Mouse (Mus musculus) lung, postnatal 4 days (tissue): ENCODE results near the gene Izumo1r.

Experiments
- DNase-seq, 2 experiments: peaks; one replicate each; pipeline ENCODE4 v3.0.0; 2021

Gene Izumo1r

GRCm38 (mm10) chr9:14903581-14904378 is at the start of gene Izumo1r:
TSS of gene Izumo1r (minus strand) at chr9:14903949.
- no peak for DNase-seq

DNA sequence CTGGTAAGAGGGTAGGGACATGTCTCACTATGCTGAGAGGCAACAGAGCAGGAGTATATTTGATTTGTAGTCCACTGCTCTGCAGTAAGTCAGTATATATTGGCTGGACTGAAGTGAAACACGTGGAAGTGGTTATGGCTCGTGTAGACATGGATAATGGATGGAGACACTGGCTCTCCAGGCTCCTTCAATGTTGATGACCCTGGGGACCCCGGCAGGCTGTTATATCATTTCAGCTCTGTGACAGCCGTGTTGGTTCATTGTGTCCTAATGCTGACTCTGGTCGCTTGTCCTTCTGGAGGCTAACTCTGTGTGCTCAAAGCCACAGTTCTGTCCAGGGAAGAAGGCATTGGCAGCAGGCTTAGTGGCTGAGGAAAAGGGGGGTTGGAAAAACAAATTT is 47.3 kb upstream of the Izumo1r start:
- no peak for DNase-seq

DNA sequence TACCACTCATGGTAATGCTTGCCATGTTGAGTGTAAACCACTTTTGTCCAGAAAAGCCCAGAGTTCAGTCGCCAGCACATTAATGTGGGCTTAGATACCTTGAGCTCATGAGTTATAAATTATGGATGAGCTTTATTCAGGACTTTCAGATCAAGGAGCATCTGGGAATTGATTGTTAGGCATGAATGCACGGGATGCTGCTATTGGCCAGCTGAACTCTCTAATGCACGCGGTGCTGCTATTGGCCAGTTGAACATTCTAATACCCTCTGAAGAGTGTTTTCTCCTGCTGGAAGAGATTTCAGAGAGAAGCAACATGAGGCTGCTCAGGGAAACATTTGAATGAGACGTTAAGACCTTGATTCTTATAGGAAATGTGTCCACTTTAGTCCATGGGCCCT is 45.1 kb upstream of the Izumo1r start:
- no peak for DNase-seq

- no peak for DNase-seq
Measured at GRCm38 (mm10) chr9:14946677-14947076, 42.9 kb upstream of the Izumo1r start.

DNA sequence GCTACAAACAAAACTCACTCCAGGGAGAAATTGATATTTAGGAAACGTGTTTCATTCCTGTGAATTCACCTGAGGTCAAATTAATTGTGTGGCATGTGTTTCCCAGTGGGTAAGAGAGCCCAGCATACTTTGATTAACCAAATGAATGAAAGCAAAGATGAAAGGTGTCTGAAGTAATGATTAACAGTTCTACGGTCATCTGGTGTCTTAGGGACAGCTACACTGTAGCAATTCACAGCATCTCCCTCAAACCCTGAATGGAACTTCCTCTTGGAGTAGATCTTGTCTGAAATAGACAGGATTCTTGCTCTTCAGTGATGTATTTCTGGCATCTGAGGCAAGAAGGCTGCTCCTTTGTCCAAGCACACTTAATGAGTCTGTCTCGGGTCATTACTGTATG is 42.2 kb upstream of the Izumo1r start:
- DNase-seq = no peak

- DNase-seq = no peak
Measured at GRCm38 (mm10) chr9:14942143-14942720, 38.5 kb upstream of the Izumo1r start.

GRCm38 (mm10) chr9:14939610-14940009 is 35.9 kb upstream of the Izumo1r start:
- no peak for DNase-seq

DNA sequence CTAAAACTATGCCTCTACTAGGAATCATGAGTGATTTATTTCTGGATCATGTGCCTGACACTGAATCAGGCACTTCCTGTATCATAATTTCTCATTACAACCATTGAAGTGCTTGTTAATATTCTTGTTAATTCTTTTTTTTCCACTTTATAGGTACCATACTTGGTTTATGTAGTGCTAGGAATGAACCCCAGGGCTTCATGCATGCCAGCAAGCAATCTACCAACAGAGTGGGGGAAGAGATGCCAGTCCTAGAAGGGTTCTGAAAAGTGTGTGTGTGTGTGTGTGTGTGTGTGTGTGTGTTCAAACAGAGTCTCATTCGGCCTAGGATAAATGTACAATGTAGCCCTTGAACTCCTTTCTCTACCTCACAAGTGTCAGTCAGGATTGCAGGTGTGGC is 33.6 kb upstream of the Izumo1r start:
- DNase-seq = no peak

- DNase-seq = no peak
Measured at GRCm38 (mm10) chr9:14934851-14935250, 31.1 kb upstream of the Izumo1r start.

GRCm38 (mm10) chr9:14931943-14932342 is 28.2 kb upstream of the Izumo1r start:
- no peak for DNase-seq

DNA sequence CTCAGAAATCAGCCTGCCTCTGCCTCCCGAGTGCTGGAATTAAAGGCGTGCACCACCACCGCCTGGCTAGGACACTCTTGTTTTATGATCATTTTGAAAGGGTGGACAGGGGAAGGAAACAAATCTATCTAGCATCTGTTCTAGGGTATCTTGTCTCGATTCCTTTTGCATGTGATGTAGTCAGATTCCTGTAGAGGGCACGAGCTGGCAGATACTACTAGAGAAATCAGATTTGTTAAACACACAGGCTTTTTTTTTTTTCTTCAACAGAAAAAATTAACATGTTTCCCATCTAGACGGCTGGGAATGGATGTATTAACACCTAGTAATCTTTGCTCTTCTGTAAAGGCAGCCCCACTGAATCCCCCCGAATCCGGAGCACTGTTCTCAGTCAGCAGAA is 27.5 kb upstream of the Izumo1r start:
- DNase-seq = no peak

- DNase-seq = no peak
Measured at GRCm38 (mm10) chr9:14926593-14926992, 22.8 kb upstream of the Izumo1r start.

GRCm38 (mm10) chr9:14923625-14924024 is 19.9 kb upstream of the Izumo1r start:
- DNase-seq = peak in 1 of 2 experiments; percentile 21

GRCm38 (mm10) chr9:14921971-14922560 is 18.3 kb upstream of the Izumo1r start:
- DNase-seq = no peak

GRCm38 (mm10) chr9:14921254-14921653 is 17.5 kb upstream of the Izumo1r start:
- DNase-seq = no peak

- no peak for DNase-seq
Measured at GRCm38 (mm10) chr9:14920608-14921007, 16.9 kb upstream of the Izumo1r start.

DNA sequence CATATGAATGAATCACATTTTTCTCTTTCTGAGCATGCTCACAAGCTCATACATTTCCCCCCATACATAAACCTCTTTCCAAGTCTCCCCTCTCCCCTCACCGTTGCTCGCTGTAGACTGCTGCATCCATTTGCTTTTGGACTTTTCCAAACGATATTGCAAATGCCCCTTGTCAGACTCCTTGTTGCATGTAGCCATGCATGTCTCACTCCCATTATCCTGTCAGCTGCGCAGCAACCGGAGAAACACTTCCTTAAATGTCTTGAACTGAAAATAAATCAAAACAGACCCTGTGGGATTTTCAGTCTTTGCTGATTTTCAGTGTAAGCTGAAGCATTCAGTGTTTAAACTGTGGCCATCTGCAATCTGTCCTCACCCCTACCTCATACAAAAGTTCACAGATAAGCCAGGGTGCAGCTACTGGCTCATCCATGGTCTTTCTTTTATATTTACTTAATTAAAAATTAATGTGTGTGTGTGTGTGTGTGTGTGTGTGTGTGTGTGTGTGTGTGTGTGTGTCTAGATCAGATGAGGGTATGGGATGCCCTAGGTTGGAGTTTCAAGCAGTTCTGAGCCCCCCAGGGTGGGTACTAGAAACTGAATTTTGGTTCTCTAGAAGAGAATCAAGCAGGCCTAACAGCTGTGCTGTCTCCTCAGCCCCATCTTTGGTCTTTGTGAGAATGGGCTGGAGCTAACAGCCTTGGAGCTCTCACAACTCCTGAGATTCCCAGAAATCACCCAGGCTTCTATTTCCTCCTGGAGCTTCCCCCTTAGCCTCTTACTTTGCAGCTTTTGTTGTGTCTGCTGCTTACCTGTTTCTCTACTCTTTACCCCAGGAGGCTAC is 15.3 kb upstream of the Izumo1r start:
- DNase-seq = no peak

DNA sequence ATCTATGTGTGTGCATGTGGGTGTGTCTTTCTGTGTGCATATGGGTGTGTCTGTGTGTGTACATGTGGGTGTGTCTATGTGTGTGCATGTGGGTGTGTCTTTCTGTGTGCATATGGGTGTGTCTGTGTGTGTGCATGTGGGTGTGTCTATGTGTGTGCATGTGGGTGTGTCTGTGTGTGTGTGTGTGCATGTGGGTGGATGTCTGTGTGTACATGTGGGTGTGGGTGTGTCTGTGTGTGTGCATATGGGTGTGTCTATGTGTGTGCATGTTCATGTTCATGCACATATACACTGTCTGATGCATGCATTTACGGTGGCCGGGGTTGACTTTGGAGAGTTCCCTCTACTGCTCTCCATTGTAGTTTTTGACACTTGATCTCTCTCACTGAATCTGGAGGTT is 13.9 kb upstream of the Izumo1r start:
- no peak for DNase-seq

DNA sequence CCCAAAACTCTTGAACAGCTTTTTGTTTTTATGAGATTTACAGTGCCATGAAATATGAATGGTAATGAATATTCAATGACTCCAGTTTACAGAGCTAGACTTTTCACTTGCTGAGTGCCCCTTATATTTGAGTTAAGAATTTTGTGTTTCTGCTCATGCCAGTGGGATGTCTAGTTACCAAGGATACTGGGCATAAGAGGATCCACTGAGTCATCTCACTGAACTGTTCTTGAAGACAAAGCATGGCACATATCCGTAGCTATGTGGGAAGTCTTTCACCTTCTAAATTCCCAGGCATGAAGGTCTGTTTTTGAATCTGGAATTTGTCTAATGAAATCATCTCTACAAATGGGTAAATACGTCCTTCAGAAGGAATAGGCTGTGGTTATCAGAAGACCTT is 8.3 kb upstream of the Izumo1r start:
- no peak for DNase-seq

DNA sequence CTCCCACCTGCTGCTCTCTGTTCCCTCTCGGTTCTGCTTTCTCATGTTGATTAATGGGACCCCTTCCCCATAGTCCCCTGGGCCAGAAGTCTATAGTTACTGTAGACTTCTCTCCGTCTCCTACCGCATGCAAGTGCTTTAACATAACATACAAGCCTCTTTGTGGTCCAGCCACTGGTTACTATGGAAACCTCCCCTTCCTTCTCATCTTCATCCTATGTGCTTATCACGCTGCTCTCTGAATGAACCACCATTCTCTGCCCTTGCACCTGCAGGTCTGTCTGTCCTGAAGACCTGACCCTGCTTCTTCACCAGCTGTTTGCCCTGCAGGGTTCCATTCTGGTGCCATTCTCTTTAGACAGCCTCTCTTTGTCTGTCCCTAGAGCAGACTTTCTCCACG is 6.2 kb upstream of the Izumo1r start:
- DNase-seq = no peak

- DNase-seq = no peak
Measured at GRCm38 (mm10) chr9:14907816-14908415, 4.2 kb upstream of the Izumo1r start.

- no peak for DNase-seq
Measured at GRCm38 (mm10) chr9:14905956-14906355, 2.2 kb upstream of the Izumo1r start.
